Mouse (Mus musculus) ES-Bruce4 (cell line): Measurements from ENCODE around the gene Nolc1. TPM values are rescaled to one million over a fixed set of nuclear protein-coding genes. Genes with fewer than 3 reads are reported as not detected.

ENCODE experiments used
- H3K27ac ChIP-seq: 2 replicates; pipeline ENCODE4 v1.5.1; 2012; ENCODE audit warnings: low read length, inconsistent platforms; ENCODE audit not compliant: insufficient read depth
- H3K27me3 ChIP-seq: 2 replicates; pipeline ENCODE4 v1.6.1; 2012; ENCODE audit warnings: mild to moderate bottlenecking, low read length, inconsistent platforms; ENCODE audit not compliant: control insufficient read depth, poor library complexity, insufficient read depth, severe bottlenecking
- H3K36me3 ChIP-seq: 2 replicates; pipeline ENCODE4 v1.6.1; 2012; ENCODE audit warnings: inconsistent platforms, mild to moderate bottlenecking, low read length, moderate library complexity; ENCODE audit not compliant: control insufficient read depth, poor library complexity, insufficient read depth, severe bottlenecking
- H3K4me1 ChIP-seq: one replicate; pipeline ENCODE4 v1.8.1; 2011; ENCODE audit warnings: low read length; ENCODE audit not compliant: control insufficient read depth, insufficient read depth
- H3K4me3 ChIP-seq: 2 replicates; pipeline ENCODE4 v1.5.1; 2011; ENCODE audit warnings: low read depth, mild to moderate bottlenecking, low read length
- H3K9ac ChIP-seq: 2 replicates; pipeline ENCODE4 v1.6.1; 2012; ENCODE audit warnings: low read depth, mild to moderate bottlenecking, inconsistent platforms; ENCODE audit not compliant: poor library complexity, severe bottlenecking
- H3K9me3 ChIP-seq: replicated peaks from 2 replicates; pipeline ENCODE4 v1.6.1; 2012; ENCODE audit warnings: mild to moderate bottlenecking, low read length, inconsistent platforms; ENCODE audit not compliant: control insufficient read depth, poor library complexity, insufficient read depth, severe bottlenecking
- CTCF ChIP-seq: IDR thresholded peaks from one replicate; pipeline ENCODE4 v1.8.1; 2011; ENCODE audit warnings: low read depth, low read length
- EP300 ChIP-seq: IDR thresholded peaks from 2 replicates; pipeline ENCODE4 v1.6.1; 2011; ENCODE audit warnings: low read depth, low read length; ENCODE audit not compliant: insufficient read depth
- POLR2A ChIP-seq: IDR thresholded peaks from one replicate; pipeline ENCODE4 v1.8.1; 2011; ENCODE audit warnings: low read length; ENCODE audit not compliant: insufficient read depth
- polyA plus RNA-seq: library from polyadenylated mRNA; stranded (reverse); fragments of >200 nt; gene quantifications from 2 replicates; pipeline ENCODE4 v1.2.4, GENCODE M21; 2011; ENCODE audit warnings: low read depth; ENCODE audit not compliant: missing spikeins, insufficient read depth, insufficient read length

The Nolc1 gene
- polyA plus RNA-seq, 1 experiment = 164 TPM

DNA sequence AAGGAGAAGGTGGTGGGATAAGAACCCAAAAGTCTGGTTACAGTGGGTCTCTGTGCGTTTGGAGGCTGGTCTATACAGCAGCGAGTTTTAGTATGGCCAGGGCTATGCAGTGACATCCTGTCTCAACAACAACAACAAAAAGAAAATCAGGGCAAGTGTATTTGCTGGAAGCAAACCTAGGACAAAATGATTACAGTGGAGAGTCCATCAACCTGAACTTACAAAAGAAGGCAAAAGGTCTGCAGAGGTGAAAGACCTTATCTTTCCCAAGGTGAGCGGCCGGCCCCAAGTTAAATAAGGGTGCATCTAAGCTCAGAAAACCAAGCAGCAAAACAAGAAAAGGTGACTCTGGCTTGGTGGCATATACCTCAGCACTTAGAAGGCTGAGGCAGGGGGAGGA, 16.0 kb downstream of the Nolc1 start:
- TF ChIP-seq CTCF (no peak), POLR2A (no peak), EP300 (no peak)
- Histone ChIP-seq H3K4me3 (no peak overlapping the region), H3K27me3 (no peaks in the 10 kb centered on the region), H3K9ac (no peak overlapping the region), H3K9me3 (no peaks in the 10 kb centered on the region; the same call in 1 of the 2 replicates), H3K36me3 (no peaks in the 10 kb centered on the region), H3K27ac (no peak overlapping the region), H3K4me1 (no peaks in the 10 kb centered on the region)

DNA sequence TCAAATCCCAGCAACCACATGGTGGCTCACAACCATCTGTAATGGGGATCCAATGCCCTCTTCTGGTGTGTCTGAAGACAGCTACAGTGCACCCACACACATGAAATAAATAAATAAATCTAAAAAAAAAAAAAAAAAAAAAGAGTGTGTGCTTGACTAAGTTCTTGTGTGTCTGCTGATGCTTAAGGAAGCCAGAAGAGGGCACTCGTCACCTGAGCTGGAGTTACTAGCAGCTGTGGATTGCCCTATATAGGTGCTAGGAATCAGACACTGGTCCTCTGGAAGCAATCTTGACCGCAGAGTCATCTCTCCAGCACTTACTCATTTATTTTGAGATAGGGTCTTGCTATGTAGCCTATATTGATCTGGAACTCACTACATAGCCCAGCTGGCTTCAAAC, 18.5 kb downstream of the Nolc1 start:
- no peak for TF ChIP-seq EP300
- no peak overlapping the region for H3K27ac ChIP-seq
- no peak overlapping the region for H3K4me3 ChIP-seq
- no peaks in the 10 kb centered on the region for H3K27me3 ChIP-seq
- no peak overlapping the region for H3K9ac ChIP-seq
- H3K9me3 ChIP-seq = peaks cover under 1% of the 10 kb centered on the region; the same call in 1 of the 2 replicates
- no peaks in the 10 kb centered on the region for H3K4me1 ChIP-seq
- no peaks in the 10 kb centered on the region for H3K36me3 ChIP-seq

DNA sequence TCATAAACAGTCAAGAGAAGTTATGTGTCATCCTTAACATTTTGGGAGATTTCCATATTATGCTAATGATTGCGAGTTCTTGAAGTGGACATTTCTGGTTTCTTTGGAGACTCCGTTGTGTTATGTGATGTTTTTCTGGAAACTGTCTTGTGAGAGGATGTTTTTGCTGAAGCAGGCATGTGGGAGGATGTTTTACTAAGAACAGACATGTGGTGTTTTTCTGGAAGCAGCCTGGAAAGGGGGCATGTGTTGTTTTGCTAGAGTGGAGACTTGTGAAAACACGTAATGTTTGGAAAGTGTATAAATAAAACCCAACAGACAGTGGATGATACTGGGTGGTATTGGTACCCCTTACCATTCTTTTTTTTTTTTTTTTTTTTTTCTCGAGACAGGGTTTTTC, 19.6 kb downstream of the Nolc1 start:
- Histone ChIP-seq H3K27me3 (no peaks in the 10 kb centered on the region), H3K4me3 (no peak overlapping the region), H3K9ac (no peak overlapping the region), H3K27ac (no peak overlapping the region), H3K36me3 (no peaks in the 10 kb centered on the region), H3K4me1 (no peaks in the 10 kb centered on the region), H3K9me3 (peaks cover 4% of the 10 kb centered on the region)
- no peak for TF ChIP-seq POLR2A
- no peak for TF ChIP-seq CTCF
- TF ChIP-seq EP300 = no peak

DNA sequence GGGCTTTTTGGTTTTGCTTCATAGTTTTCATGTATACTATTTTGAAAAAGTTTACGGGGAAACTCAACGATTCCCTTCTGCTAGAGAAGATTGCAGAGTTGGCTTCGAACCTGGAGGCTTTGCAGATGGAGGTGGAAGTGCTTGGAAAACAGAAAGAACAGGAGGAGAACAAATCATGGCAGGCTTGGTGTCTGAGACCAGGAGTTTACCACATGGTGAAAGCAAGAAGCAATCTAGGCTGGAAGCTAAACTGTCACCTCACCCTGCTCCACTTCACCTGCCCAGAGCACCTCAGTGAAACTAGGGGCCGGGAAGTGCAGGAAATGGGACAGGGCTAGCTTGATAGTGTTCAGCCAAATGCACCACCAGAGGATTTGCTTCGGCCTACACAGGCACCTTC, 20.7 kb downstream of the Nolc1 start:
- H3K36me3 ChIP-seq = no peaks in the 10 kb centered on the region
- H3K4me1 ChIP-seq = no peaks in the 10 kb centered on the region
- TF ChIP-seq CTCF (no peak), POLR2A (no peak), EP300 (no peak)
- peaks cover 8% of the 10 kb centered on the region for H3K9me3 ChIP-seq
- H3K27me3 ChIP-seq = no peaks in the 10 kb centered on the region
- H3K4me3 ChIP-seq = no peak overlapping the region
- H3K9ac ChIP-seq = no peak overlapping the region
- H3K27ac ChIP-seq = no peak overlapping the region

DNA sequence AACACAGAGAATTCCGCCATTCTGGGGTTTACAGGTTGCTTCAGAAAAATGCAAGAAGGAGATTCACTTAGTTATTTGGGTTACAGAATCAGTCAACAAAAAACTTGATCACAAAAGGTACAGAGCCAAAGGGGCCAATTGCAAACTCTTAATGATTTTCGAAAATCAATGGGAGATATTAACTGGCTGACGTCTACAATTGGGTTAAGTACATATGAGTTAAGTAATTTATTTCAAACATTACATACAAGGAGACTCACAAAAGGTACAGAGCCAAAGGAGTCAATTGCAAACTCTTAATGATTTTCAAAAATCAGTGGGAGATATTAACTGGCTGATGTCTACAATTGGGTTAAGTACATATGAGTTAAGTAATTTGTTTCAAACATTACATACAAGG, 23.9 kb downstream of the Nolc1 start:
- TF ChIP-seq EP300 = no peak
- TF ChIP-seq CTCF = no peak
- TF ChIP-seq POLR2A = no peak
- Histone ChIP-seq H3K27me3 (no peaks in the 10 kb centered on the region), H3K27ac (no peak overlapping the region), H3K36me3 (no peaks in the 10 kb centered on the region), H3K4me3 (no peak overlapping the region), H3K9ac (no peak overlapping the region), H3K9me3 (peaks cover 8% of the 10 kb centered on the region), H3K4me1 (no peaks in the 10 kb centered on the region)

DNA sequence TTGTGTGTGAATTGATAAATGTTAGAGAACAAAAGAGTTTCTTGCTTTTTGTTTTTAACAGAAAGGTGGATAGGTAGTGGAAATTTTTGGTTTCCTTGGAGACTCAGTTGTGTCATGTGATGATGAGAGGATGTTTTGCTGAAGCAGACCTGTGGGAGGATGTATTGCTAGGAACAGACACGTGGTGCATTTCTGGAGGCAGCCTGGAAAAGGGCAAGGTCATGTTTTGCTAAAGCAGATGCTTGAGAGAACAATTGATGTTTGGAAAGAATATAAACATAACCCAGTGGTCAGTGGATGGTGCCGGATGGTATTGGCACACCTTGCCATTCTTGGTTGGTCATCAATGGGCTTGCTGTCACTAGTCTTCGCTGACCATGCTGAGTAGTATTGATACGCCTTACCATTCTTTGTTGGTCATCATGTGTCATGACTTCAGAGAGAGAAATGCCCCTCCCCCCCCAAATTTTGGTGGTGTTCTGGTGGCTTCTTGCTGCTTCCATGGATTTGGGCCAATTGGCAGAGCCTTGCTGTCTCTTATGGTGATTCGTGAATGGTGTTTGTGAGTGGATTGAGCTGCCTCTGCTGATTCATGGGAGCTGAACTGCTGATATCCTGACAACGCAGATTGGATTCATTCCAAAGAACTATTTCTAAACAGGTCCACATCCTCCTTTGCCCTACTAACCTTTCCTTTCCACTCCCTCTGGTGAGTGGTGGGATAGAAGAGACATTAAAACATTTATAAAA, 27.9 kb downstream of the Nolc1 start:
- no peak overlapping the region for H3K27ac ChIP-seq
- H3K4me1 ChIP-seq = no peaks in the 10 kb centered on the region
- peaks cover 8% of the 10 kb centered on the region for H3K9me3 ChIP-seq
- H3K27me3 ChIP-seq = no peaks in the 10 kb centered on the region
- H3K9ac ChIP-seq = no peak overlapping the region
- no peaks in the 10 kb centered on the region for H3K36me3 ChIP-seq
- no peak overlapping the region for H3K4me3 ChIP-seq
- TF ChIP-seq CTCF = no peak
- no peak for TF ChIP-seq POLR2A
- no peak for TF ChIP-seq EP300
